Mouse (Mus musculus): ENCODE measurements around the gene Dpy19l3.

GRCm38 (mm10) chr7:35636229-35636628 is 118.0 kb downstream of the Dpy19l3 start:
- TF ChIP-seq POLR2A (IDR thresholded peaks at IDR 0.05; ENCODE audit: borderline replicate concordance, low read depth, low read length) (no peak), CTCF (IDR thresholded peaks at IDR 0.05; ENCODE audit: low read depth, low read length) (peak; percentile 89)

All from bone marrow macrophage, adult 2 months (primary cell).